Mouse (Mus musculus): ENCODE measurements around the gene Plp1.

Plp1 gene

GRCm38 (mm10) chrX:136822371-136822770 lies at the start of gene Plp1:
Gene Plp1 (plus strand): TSS chrX:136822671.
- no peak for DNase-seq

GRCm38 (mm10) chrX:136773035-136773434 lies 49.4 kb upstream of the Plp1 start:
- DNase-seq = peak; percentile 47 to 61

GRCm38 (mm10) chrX:136778046-136778445 lies 44.4 kb upstream of the Plp1 start:
- DNase-seq = peak; percentile 31 to 42

- no peak for DNase-seq
Observed at GRCm38 (mm10) chrX:136779262-136779661, 43.2 kb upstream of the Plp1 start.

GRCm38 (mm10) chrX:136780041-136780440 lies 42.4 kb upstream of the Plp1 start, which contains the start of gene Glra4:
Gene Glra4 (minus strand): TSS chrX:136780141.
- no peak for DNase-seq

- no peak for DNase-seq
Observed at GRCm38 (mm10) chrX:136789446-136789845, 33.0 kb upstream of the Plp1 start.

GRCm38 (mm10) chrX:136797223-136797622 lies 25.2 kb upstream of the Plp1 start:
- no peak for DNase-seq

GRCm38 (mm10) chrX:136819752-136820151 lies 2.7 kb upstream of the Plp1 start:
- no peak for DNase-seq

GRCm38 (mm10) chrX:136820250-136820649 lies 2.2 kb upstream of the Plp1 start:
- DNase-seq = peak; percentile 82 to 86

- DNase-seq = no peak
Observed at GRCm38 (mm10) chrX:136825016-136825415, 2.5 kb downstream of the Plp1 start.

GRCm38 (mm10) chrX:136828610-136829009 lies 6.1 kb downstream of the Plp1 start:
- no peak for DNase-seq

- DNase-seq = no peak
Observed at GRCm38 (mm10) chrX:136850300-136850699, 27.8 kb downstream of the Plp1 start.

GRCm38 (mm10) chrX:136868061-136869040 lies 45.9 kb downstream of the Plp1 start, which contains the start of gene Rab9b:
Gene Rab9b (minus strand): TSS chrX:136868755.
- peak; percentile 72 to 77 for DNase-seq

All from cerebellum, postnatal 14 days (tissue).